Mouse (Mus musculus): ENCODE results near the gene Plce1.

GRCm38 (mm10) chr19:38441860-38442259 lies 39.0 kb upstream of the Plce1 start:
- TF ChIP-seq POLR2A (IDR thresholded peaks at IDR 0.05; ENCODE audit: low read depth, low read length) (no peak), CTCF (conservative IDR thresholded peaks at IDR 0.05; ENCODE audit: insufficient read depth, insufficient read length, low read depth, low read length) (no peak)

Data from kidney, adult 2 months (tissue).